Mouse (Mus musculus) ES-E14 (cell line): Measurements from ENCODE around the gene Alad. TPM values are rescaled to one million over a fixed set of nuclear protein-coding genes. Genes with fewer than 3 reads are reported as not detected.

Experiments used
- DNase-seq: peaks from one replicate; pipeline ENCODE4 v3.0.0-alpha.2; 2013; ENCODE audit warnings: low read depth, low spot score
- H3K27ac ChIP-seq: 2 replicates; pipeline ENCODE4 v1.5.1; 2012; ENCODE audit warnings: low read depth, mild to moderate bottlenecking, low read length, moderate library complexity, mixed read lengths; ENCODE audit not compliant: poor library complexity, insufficient read depth, severe bottlenecking
- H3K36me3 ChIP-seq: 2 replicates; pipeline ENCODE4 v1.6.1; 2012; ENCODE audit warnings: mild to moderate bottlenecking, low read length, moderate library complexity, mixed read lengths; ENCODE audit not compliant: control insufficient read depth, poor library complexity, insufficient read depth, severe bottlenecking
- H3K4me1 ChIP-seq, 2 experiments: fragments of 150-350 bp in 1 of 2; sonication (generic) in 1 of 2; 2 replicates each; pipeline ENCODE4 v1.6.1; 2012; ENCODE audit warnings: low read length in 2 of 2, mild to moderate bottlenecking in 1 of 2, mixed read lengths in 1 of 2; ENCODE audit not compliant: control insufficient read depth in 2 of 2, insufficient read depth in 2 of 2, poor library complexity in 1 of 2
- H3K4me3 ChIP-seq, 2 experiments: fragments of 150-350 bp in 1 of 2; sonication (generic) in 1 of 2; 2 replicates each; pipeline ENCODE4 v1.5.1; 2012; ENCODE audit warnings: low read length in 2 of 2, low read depth in 1 of 2, mild to moderate bottlenecking in 1 of 2, mixed read lengths in 1 of 2; ENCODE audit not compliant: insufficient read depth in 1 of 2, poor library complexity in 1 of 2, severe bottlenecking in 1 of 2
- H3K9ac ChIP-seq: 2 replicates; pipeline ENCODE4 v1.6.1; 2012; ENCODE audit warnings: low read depth, mild to moderate bottlenecking, low read length, mixed read lengths; ENCODE audit not compliant: poor library complexity, insufficient read depth, severe bottlenecking
- H3K9me3 ChIP-seq: fragments of 150-350 bp; sonication (generic); 2 replicates; pipeline ENCODE4 v1.6.1; 2012; ENCODE audit warnings: low read depth, mild to moderate bottlenecking, low read length; ENCODE audit not compliant: control insufficient read depth, insufficient read depth
- CHD2 ChIP-seq: IDR thresholded peaks from 2 replicates; pipeline ENCODE4 v1.6.1; 2014; ENCODE audit warnings: mild to moderate bottlenecking, low read depth, low read length, inconsistent platforms
- HCFC1 ChIP-seq: IDR thresholded peaks from 2 replicates; pipeline ENCODE4 v1.6.1; 2012; ENCODE audit warnings: low read length, inconsistent platforms, borderline replicate concordance; ENCODE audit not compliant: insufficient read depth
- MAFK ChIP-seq: IDR thresholded peaks from 2 replicates; pipeline ENCODE4 v1.6.1; 2014; ENCODE audit warnings: mild to moderate bottlenecking, low read depth, low read length, inconsistent platforms; ENCODE audit not compliant: insufficient read depth
- ZC3H11A ChIP-seq: IDR thresholded peaks from 2 replicates; pipeline ENCODE4 v1.6.1; 2012; ENCODE audit warnings: low read depth, mild to moderate bottlenecking, inconsistent platforms, low read length, borderline replicate concordance
- ZNF384 ChIP-seq: IDR thresholded peaks from 2 replicates; pipeline ENCODE4 v1.6.1; 2012; ENCODE audit warnings: low read depth, low read length, inconsistent platforms
- in situ Hi-C, 2 experiments: fragments of 600-800 bp; cut with MboI; formaldehyde crosslinking; loops; one replicate each; pipeline ENCODE4 v1.15.1; 2025; ENCODE audit warnings: low sequenced_read_pairs in 2 of 2, inconsistent platforms in 1 of 2; ENCODE audit not compliant: unreplicated experiment in 2 of 2
- total RNA-seq: library from RNA; depleted of rRNA; stranded (reverse); fragments of 300-350 nt; gene quantifications from 2 replicates; pipeline ENCODE4 v1.2.3, GENCODE M21; 2012

Gene Alad
- total RNA-seq, 1 experiment = 27.9 TPM

DNA sequence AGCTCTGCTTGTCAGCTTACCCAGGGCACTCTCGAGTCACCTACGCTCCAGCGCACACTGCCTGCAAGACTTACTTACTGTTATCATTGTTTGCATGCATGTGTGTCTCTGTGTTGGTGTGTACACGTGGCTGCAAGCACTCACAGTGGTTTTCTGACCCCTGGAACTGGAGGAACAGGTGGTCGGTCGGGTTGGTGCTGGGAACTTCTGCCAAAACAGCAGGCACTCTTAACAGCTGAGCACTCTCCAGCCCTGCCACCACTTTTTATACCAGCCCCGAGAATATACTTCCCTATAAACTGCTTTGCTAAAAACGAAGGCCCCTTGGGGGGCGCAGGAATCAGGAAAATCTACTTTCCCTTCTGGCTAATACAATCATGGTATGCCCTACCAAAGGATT is 25.5 kb downstream of the Alad start:
- in situ Hi-C loops = no loop called here
- H3K27ac ChIP-seq = no peak overlapping the region
- peaks cover 6% of the 10 kb centered on the region; the same call in 1 of the 2 replicates for H3K36me3 ChIP-seq
- H3K9me3 ChIP-seq = no peaks in the 10 kb centered on the region
- H3K4me1 ChIP-seq = no peaks in the 10 kb centered on the region
- no peak overlapping the region for H3K4me3 ChIP-seq
- TF ChIP-seq CHD2 (no peak), HCFC1 (no peak), ZNF384 (no peak), MAFK (no peak), ZC3H11A (no peak)
- DNase-seq = no peak
- H3K9ac ChIP-seq = no peak overlapping the region

DNA sequence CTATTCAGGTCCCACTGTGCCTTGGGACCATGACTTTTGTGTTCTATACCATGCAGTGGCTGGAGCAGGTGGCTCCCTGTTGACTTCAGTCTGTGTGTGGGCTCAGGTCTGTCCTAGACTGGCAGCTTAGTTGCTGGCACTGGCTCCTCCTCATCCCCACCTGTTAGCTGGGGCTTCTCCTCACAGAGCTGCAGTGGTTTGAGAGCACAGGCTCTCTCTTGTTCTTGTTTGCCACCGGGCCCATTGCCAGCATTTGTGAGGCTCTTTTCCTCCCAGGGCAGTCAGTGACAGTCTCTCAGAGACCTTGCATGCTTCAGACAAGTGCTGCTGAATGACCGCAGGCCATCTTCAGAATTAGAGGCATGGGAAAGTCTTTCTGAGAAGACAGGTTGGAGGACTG is 27.0 kb downstream of the Alad start:
- no peak for DNase-seq
- H3K4me1 ChIP-seq = no peaks in the 10 kb centered on the region
- no peak overlapping the region for H3K27ac ChIP-seq
- H3K9me3 ChIP-seq = no peaks in the 10 kb centered on the region
- no peak for TF ChIP-seq HCFC1
- no peak for TF ChIP-seq ZC3H11A
- no peak for TF ChIP-seq ZNF384
- TF ChIP-seq CHD2 = no peak
- TF ChIP-seq MAFK = no peak
- peaks cover 9% of the 10 kb centered on the region; the same call in 1 of the 2 replicates for H3K36me3 ChIP-seq
- in situ Hi-C loops = no loop called here
- H3K9ac ChIP-seq = no peak overlapping the region
- no peak overlapping the region for H3K4me3 ChIP-seq

DNA sequence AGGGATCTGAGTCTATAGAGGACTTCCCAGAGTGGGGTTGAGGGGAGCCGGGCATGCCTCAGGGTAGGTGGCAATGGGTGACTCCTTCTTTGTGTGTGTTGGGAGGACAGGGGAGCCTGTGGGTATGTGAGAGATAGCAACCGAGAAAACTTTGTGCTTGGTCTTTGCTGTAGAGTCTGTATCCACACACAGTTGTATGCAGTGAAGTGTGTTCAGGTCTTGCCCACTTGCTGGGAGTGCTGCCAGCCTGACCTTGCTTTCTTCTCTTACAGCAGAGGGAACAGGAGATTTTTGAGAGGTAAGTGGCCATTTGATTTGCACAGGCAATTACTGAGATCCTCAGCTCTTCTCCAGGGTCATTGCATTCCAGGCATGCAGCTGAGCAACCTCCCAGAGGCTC is 31.8 kb downstream of the Alad start:
- in situ Hi-C loops = no loop called here
- H3K27ac ChIP-seq = no peak overlapping the region
- H3K36me3 ChIP-seq = peaks cover 7% of the 10 kb centered on the region; the same call in 1 of the 2 replicates
- DNase-seq = no peak
- no peak for TF ChIP-seq CHD2
- TF ChIP-seq HCFC1 = no peak
- no peak for TF ChIP-seq ZC3H11A
- no peak for TF ChIP-seq ZNF384
- TF ChIP-seq MAFK = no peak
- no peak overlapping the region for H3K9ac ChIP-seq
- H3K4me1 ChIP-seq = peaks cover 0 to 4% of the 10 kb centered on the region in 2 experiments; a peak in 2 of 4 replicates
- H3K4me3 ChIP-seq = no peak overlapping the region
- no peaks in the 10 kb centered on the region for H3K9me3 ChIP-seq

DNA sequence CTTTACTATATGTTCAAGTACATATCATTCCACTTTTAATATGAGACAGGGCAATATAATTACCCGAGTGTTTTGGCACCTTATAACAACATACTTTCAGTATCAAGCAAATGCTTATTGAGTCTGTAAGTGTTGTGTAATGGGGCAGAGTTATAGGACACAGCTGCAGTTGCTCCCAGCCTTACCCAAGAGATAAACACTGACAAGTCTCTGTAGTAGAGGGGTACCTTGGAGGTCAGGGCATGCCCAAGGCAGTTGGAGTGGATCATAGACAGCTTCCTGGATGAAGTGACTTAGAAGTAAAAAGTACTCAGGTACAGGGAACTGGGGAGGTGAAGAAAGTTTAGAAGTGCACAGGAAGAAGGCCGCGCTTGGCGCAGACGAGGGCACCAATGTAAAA is 32.5 kb downstream of the Alad start:
- no peak for DNase-seq
- in situ Hi-C loops = no loop called here
- H3K27ac ChIP-seq = no peak overlapping the region
- no peak for TF ChIP-seq HCFC1
- no peak for TF ChIP-seq CHD2
- no peak for TF ChIP-seq ZNF384
- TF ChIP-seq MAFK = no peak
- no peak for TF ChIP-seq ZC3H11A
- H3K4me3 ChIP-seq = no peak overlapping the region
- no peaks in the 10 kb centered on the region for H3K9me3 ChIP-seq
- no peak overlapping the region for H3K9ac ChIP-seq
- H3K36me3 ChIP-seq = peaks cover 7% of the 10 kb centered on the region; the same call in 1 of the 2 replicates
- H3K4me1 ChIP-seq = peaks cover 0 to 4% of the 10 kb centered on the region in 2 experiments; a peak in 2 of 4 replicates

DNA sequence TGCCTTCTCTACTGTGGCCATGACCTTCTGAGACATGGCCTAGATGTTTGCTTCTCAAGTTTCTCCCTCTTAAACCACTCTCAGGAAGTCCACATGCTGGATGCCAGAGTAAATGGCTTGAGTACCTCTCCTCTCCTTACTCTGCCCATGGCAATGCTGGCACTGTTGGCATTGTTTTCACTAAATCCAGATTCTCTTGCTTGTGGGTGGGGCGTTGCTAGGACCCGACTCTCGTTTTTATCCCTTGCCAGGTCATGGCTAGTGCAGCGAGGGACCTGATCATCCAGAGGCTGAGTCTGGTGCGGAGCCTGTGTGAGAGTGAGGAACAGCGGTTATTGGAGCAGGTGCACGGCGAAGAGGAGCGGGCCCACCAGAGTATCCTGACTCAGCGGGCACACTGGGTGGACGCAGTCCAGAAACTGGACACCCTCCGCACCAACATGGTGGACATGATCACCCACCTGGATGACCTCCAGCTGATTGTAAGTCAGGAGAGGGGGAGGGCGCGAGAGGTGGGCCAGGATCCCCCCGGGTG is 33.5 kb downstream of the Alad start:
- TF ChIP-seq HCFC1 (no peak), ZC3H11A (no peak), MAFK (no peak), ZNF384 (no peak), CHD2 (no peak)
- Histone ChIP-seq H3K9ac (no peak overlapping the region), H3K9me3 (no peaks in the 10 kb centered on the region), H3K27ac (no peak overlapping the region), H3K36me3 (peaks cover 7% of the 10 kb centered on the region; the same call in 1 of the 2 replicates), H3K4me1 (peaks cover 0 to 4% of the 10 kb centered on the region in 2 experiments; a peak in 2 of 4 replicates), H3K4me3 (no peak overlapping the region)
- DNase-seq = no peak
- in situ Hi-C loops = no loop called here
